Mouse (Mus musculus): Measurements from ENCODE around the gene Ppp2r5b. TPM values are rescaled to one million over a fixed set of nuclear protein-coding genes. Genes with fewer than 3 reads are reported as not detected.

Ppp2r5b gene
- polyA plus RNA-seq, 1 experiment from 2014 or later, result 21.2 TPM

DNA sequence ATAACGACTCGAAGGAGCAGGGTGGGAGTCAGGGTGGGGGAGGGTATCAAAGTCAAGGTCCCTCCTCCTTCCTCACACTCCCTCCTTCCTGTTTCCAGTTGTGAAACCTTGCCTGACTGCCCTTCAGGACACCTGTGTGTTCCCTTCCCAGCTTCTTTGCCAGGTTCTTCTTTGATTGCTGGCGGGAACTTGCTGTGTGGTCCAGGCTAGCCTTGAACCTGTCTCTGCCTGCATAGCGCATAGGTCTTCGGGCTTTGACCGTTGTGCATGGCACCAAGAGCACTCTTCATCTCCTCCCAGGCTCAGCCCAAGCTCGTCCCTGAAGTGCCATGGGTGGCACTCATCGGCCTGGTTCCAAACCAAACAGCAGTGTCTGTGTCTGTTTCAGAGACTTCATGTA, 29.3 kb upstream of the Ppp2r5b start:
- WGBS, result 82% methylated on average over 8 of the region's 8 CpGs
- no peaks in the 10 kb centered on the region for H3K9me3 ChIP-seq
- DNase-seq (ENCODE audit: low spot score), result no peak
- H3K27me3 ChIP-seq (ENCODE audit: insufficient read depth, poor library complexity, severe bottlenecking), result no peaks in the 10 kb centered on the region
- no peak overlapping the region for H3K4me3 ChIP-seq
- no peak overlapping the region for H3K27ac ChIP-seq
- H3K36me3 ChIP-seq, result peaks cover 28% of the 10 kb centered on the region
- H3K4me1 ChIP-seq, result 0 out of 2 replicates have a peak, but pooled peaks cover 2% of the 10 kb centered on the region

DNA sequence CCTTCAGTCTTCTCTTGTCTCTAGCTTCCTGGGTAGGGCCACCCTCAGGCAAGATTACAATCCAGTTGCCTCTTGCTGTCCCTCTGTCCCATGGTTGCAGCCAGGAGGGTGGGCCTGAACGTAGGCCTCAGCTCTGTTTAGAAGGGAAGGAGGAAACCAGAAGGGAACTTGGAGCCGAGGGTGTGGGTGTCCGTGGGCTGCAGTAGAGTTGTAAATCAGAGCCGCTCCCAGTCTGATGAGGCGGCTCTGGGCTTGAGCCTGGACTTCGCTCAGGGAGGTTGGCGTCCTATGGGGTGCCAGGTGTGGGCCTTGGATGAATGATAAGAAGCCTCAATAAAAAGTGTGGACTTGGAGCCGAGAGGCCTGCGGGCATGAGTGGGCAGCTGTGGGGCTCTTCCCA, 28.5 kb upstream of the Ppp2r5b start:
- Histone ChIP-seq H3K27ac (no peak overlapping the region), H3K4me3 (no peak overlapping the region), H3K27me3 (ENCODE audit: insufficient read depth, poor library complexity, severe bottlenecking) (no peaks in the 10 kb centered on the region), H3K4me1 (0 out of 2 replicates have a peak, but pooled peaks cover 2% of the 10 kb centered on the region), H3K36me3 (peaks cover 34% of the 10 kb centered on the region), H3K9me3 (no peaks in the 10 kb centered on the region)
- DNase-seq (ENCODE audit: low spot score), result no peak
- WGBS, result 72% methylated on average over 9 of the region's 9 CpGs

DNA sequence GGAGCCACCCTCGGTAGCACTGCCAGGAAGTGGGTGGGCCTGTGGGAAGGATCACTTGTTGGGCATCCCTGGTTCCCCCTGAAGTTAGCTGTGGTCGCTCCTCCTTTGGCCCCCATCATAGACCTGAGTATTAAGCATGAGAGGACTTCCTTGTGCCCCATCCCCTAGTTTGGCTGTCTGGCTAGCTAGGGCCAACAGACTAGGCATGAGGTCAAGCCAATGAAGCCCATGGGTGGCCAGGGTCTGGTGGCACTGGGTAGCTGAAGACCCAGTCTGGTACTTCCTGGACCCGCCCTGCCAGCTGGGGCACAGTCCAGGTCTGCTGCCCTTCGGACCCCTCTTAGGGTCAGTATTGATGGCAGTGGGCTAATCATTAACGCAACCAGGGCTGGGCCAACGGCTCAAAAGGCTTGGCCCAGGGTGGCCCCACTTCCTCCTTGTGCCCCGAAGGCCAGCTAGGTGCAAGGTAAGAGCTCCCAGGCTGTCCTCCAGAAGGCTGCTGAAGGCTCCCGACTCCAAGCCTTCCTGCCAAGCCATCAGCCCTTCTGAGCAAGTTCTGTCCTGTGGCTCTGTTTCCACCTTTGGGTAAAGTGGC, 27.3 kb upstream of the Ppp2r5b start:
- H3K4me3 ChIP-seq, result peak overlapping the region; percentile 6; the same call in 1 of the 2 replicates
- peaks cover 46% of the 10 kb centered on the region for H3K36me3 ChIP-seq
- no peak for DNase-seq (ENCODE audit: low spot score)
- WGBS, result 85% methylated on average over 8 of the region's 8 CpGs
- H3K9me3 ChIP-seq, result no peaks in the 10 kb centered on the region
- no peaks in the 10 kb centered on the region for H3K4me1 ChIP-seq
- no peak overlapping the region for H3K27ac ChIP-seq
- H3K27me3 ChIP-seq (ENCODE audit: insufficient read depth, poor library complexity, severe bottlenecking), result no peaks in the 10 kb centered on the region

DNA sequence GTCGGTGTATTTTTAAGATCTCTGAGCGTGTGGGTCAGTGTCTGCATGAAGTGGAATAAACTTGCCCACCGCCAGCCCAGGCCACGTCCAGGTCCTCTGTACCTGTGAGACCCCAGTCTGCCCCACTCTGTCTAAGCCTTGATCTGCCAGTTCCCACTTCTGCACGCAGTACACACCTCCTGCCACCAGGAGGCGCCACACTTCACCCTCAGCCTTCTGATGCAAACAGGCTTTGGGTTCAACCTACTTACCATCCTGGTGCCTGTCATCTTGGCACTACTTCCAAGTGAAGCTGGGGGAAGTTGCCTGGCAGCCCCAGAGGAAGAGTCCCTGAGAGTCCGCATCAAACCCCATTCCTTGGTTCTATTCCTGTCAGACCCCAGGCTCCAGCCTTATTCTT, 26.6 kb upstream of the Ppp2r5b start:
- DNase-seq (ENCODE audit: low spot score), result no peak
- H3K9me3 ChIP-seq, result no peaks in the 10 kb centered on the region
- H3K27me3 ChIP-seq (ENCODE audit: insufficient read depth, poor library complexity, severe bottlenecking), result no peaks in the 10 kb centered on the region
- WGBS, result 58% methylated on average over 7 of the region's 7 CpGs
- H3K4me1 ChIP-seq, result no peaks in the 10 kb centered on the region
- peaks cover 54% of the 10 kb centered on the region for H3K36me3 ChIP-seq
- no peak overlapping the region for H3K27ac ChIP-seq
- no peak overlapping the region for H3K4me3 ChIP-seq

DNA sequence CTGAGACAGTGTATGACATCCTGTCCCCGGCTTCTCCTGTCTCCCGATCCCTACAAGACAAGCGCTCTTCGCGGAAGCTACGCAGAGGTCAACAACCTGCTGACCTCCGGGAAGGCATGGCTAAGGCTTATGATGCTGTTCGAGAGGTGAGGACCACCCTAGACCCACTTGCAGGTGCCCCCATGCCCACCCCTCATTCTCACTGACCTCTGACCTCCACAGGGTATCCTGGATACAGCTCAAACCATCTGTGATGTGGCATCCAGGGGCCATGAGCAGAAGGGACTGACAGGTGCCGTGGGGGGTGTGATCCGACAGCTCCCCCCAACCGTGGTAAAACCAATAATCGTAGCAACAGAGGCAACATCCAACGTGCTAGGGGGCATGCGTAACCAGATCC, 25.7 kb upstream of the Ppp2r5b start:
- Histone ChIP-seq H3K27me3 (ENCODE audit: insufficient read depth, poor library complexity, severe bottlenecking) (no peaks in the 10 kb centered on the region), H3K27ac (no peak overlapping the region), H3K36me3 (peaks cover 62% of the 10 kb centered on the region), H3K9me3 (no peaks in the 10 kb centered on the region), H3K4me3 (no peak overlapping the region), H3K4me1 (no peaks in the 10 kb centered on the region)
- 89% methylated on average over 14 of the region's 14 CpGs for WGBS
- no peak for DNase-seq (ENCODE audit: low spot score)

DNA sequence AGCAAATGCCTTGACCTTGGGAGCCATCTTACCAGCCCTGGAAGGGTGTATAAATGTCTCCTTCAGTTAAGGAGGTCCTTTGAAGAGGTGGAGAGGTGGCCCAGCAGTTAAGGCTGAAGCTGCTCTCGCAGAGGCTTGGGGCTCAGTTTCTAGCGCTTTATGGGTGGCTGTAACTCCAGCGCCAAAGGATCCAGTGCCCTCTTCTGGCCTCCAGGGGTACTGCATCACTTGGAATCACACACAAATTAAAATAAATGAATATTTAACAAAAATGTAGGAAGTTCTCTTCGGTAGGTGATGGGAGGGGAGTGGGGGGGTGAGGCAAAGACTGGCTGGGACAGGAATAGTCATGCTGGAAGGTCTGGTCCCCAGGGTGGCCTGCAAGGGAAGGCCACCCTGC, 25.3 kb upstream of the Ppp2r5b start:
- Histone ChIP-seq H3K27ac (no peak overlapping the region), H3K36me3 (peaks cover 66% of the 10 kb centered on the region), H3K27me3 (ENCODE audit: insufficient read depth, poor library complexity, severe bottlenecking) (no peaks in the 10 kb centered on the region), H3K4me3 (no peak overlapping the region), H3K9me3 (no peaks in the 10 kb centered on the region), H3K4me1 (no peaks in the 10 kb centered on the region)
- DNase-seq (ENCODE audit: low spot score), result no peak
- WGBS, result 74% methylated on average over 4 of the region's 4 CpGs

DNA sequence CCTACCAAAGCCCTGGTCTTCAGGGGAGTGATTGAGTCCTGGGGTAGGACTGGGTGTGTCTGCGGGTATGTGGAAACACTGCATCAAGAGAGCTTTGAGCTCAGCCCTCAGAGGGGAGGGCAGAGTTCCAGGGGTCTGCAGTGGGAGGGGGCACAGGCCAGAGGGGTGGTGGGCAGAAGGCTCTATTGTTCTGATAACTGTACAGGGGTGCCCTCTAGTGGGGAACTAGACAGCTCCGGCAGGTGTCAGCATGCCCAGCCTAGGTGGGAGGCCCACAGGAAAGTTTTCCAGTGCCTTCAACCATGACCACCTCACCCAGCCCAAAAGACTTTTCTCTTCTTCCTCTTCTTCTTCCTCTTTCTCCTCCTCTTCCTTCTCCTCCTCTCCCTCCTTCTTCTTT, 24.8 kb upstream of the Ppp2r5b start:
- no peak overlapping the region for H3K27ac ChIP-seq
- peaks cover 72% of the 10 kb centered on the region for H3K36me3 ChIP-seq
- H3K27me3 ChIP-seq (ENCODE audit: insufficient read depth, poor library complexity, severe bottlenecking), result no peaks in the 10 kb centered on the region
- H3K4me1 ChIP-seq, result no peaks in the 10 kb centered on the region
- DNase-seq (ENCODE audit: low spot score), result no peak
- no peaks in the 10 kb centered on the region for H3K9me3 ChIP-seq
- no peak overlapping the region for H3K4me3 ChIP-seq
- WGBS, result 82% methylated on average over 2 of the region's 2 CpGs

DNA sequence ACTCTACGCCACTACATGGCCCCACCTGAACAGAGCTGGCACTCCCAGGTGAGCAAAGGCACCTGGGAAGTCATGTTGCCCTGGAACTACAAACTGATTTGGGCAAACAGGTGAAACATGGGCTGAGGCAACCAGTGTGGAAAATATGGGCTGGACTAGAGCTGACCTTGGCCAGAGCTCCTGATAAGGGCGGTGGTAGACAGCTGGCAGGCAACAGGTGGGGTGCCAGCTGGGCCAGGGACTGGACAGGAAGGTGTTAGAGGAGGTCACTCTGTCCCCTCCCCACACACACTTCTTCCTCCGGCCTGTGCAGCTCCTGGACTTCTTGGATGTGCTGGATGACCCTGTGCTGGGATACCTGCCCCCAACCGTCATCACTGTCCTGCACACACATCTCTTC, 17.3 kb upstream of the Ppp2r5b start:
- peaks cover 92% of the 10 kb centered on the region for H3K36me3 ChIP-seq
- no peaks in the 10 kb centered on the region for H3K9me3 ChIP-seq
- DNase-seq (ENCODE audit: low spot score), result no peak
- peaks cover 9% of the 10 kb centered on the region; the same call in 1 of the 2 replicates for H3K4me1 ChIP-seq
- no peaks in the 10 kb centered on the region for H3K27me3 ChIP-seq (ENCODE audit: insufficient read depth, poor library complexity, severe bottlenecking)
- no peak overlapping the region for H3K27ac ChIP-seq
- WGBS, result 83% methylated on average over 4 of the region's 4 CpGs
- no peak overlapping the region for H3K4me3 ChIP-seq

DNA sequence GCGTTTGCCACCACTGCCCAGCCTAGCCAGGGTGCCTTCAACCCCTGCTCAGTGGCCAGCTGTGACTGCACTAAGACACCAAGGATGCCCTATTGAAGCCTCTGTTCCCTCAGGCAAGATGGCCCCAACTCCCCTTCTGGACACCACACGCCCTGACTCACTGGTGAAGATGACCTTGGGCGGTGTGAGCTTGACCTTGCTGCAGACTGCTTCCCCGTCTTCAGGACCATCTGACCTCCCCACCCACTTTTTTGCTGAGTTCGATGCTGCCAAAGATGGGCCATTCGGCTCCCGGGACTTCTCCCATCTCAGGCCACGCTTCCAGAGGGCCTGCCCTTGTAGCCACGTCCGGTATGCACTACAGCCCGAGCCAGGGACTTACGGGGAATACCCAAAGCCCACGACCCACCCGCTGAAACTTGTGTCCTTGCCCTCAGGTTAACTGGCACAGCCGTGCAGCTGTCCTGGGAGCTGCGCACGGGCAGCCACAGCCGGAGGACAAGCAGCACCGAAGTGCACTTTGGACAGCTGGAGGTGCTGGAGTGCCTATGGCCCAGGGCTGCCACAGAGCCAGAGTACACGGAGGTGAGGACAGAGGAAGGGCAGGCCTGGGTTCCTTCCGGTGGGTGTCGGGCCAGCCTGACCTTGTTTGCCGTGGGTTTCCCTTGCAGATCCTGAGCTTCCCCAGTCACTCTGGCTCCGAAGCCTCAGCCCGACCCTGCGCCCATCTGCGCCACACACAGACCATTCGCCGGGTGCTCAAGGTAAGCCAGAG, 12.0 kb upstream of the Ppp2r5b start:
- Histone ChIP-seq H3K9me3 (no peaks in the 10 kb centered on the region), H3K4me1 (peaks cover 13% of the 10 kb centered on the region), H3K27me3 (ENCODE audit: insufficient read depth, poor library complexity, severe bottlenecking) (no peaks in the 10 kb centered on the region), H3K27ac (peak overlapping the region; percentile 16; the same call in 1 of the 2 replicates), H3K36me3 (peaks cover 77% of the 10 kb centered on the region), H3K4me3 (no peak overlapping the region)
- DNase-seq (ENCODE audit: low spot score), result no peak
- 91% methylated on average over 29 of the region's 29 CpGs for WGBS

DNA sequence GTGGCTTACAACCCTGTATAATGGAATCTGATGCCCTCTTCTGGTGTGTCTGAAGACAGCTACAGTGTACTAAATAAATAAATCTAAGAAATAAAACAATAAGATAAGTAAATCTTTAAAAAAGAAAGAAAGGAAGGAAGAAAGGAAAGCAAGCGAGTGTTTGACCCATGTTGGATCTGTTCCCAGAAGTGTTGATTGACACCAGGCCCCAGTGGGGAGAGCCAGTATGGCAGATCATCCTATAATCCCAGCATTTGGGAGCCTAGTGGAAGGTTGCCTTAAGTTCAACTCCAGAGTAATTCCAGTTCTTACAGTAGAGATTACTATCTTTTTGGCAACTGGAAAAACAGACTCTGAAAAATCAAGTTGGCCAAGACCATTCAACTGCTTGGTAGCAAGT, 10.1 kb upstream of the Ppp2r5b start:
- H3K36me3 ChIP-seq, result peaks cover 59% of the 10 kb centered on the region

DNA sequence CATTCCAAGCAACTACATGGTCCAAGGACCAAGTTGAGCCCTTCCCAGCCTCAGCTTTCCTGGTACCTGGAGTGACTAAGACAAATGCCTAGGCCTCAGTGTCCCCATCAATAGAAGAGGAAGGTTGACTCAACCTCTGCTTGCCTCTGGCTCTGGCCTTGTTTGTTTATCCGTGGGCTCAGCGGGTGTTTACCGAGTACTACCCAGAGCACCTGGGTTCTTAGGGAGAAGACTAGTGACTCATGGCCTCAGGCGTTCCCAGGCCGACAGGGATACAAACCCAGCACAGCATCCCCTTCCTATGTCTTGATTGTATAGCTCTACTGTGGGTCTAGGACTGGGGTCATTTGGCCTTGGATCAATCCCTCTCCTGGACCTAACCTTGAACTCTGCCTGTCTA, 7.6 kb upstream of the Ppp2r5b start:
- H3K27me3 ChIP-seq (ENCODE audit: insufficient read depth, poor library complexity, severe bottlenecking), result no peaks in the 10 kb centered on the region
- 80% methylated on average over 5 of the region's 5 CpGs for WGBS

More for the DNA sequence above, 10.1 kb upstream of the Ppp2r5b start:
- Histone ChIP-seq H3K9me3 (no peaks in the 10 kb centered on the region), H3K4me3 (no peak overlapping the region), H3K27ac (no peak overlapping the region), H3K4me1 (peaks cover 20% of the 10 kb centered on the region), H3K27me3 (ENCODE audit: insufficient read depth, poor library complexity, severe bottlenecking) (no peaks in the 10 kb centered on the region)
- WGBS, result 86% methylated on average over 1 of the region's 1 CpGs
- no peak for DNase-seq (ENCODE audit: low spot score)

DNA sequence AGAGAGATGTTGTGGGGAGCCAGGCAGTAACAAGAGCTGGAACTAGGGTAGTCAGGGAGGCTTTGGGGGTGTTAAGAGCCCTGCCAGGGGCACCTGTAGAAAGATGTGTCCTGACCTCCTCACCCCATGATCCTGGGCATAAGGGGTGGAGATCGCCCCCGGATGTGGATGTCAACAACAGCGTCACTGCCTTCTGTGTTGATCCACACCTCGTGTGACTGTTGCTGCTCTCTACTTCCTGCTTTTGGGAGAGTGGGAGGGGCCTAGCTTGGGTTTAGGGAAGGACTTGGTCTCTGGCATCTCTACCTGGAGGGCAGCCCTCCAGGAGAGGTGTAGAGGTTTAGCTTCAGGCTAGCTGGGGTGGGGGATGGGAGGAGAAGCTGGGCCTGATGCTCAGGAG, 6.6 kb upstream of the Ppp2r5b start:
- Histone ChIP-seq H3K27me3 (ENCODE audit: insufficient read depth, poor library complexity, severe bottlenecking) (no peaks in the 10 kb centered on the region), H3K27ac (peak overlapping the region; percentile 90), H3K4me3 (peak overlapping the region; percentile 88), H3K36me3 (peaks cover 30% of the 10 kb centered on the region), H3K4me1 (peaks cover 16% of the 10 kb centered on the region), H3K9me3 (no peaks in the 10 kb centered on the region)
- 0% methylated on average over 4 of the region's 4 CpGs for WGBS
- no peak for DNase-seq (ENCODE audit: low spot score)

More for the DNA sequence above, 7.6 kb upstream of the Ppp2r5b start:
- H3K36me3 ChIP-seq, result peaks cover 40% of the 10 kb centered on the region
- DNase-seq (ENCODE audit: low spot score), result no peak
- H3K4me3 ChIP-seq, result no peak overlapping the region
- no peaks in the 10 kb centered on the region for H3K9me3 ChIP-seq
- H3K27ac ChIP-seq, result no peak overlapping the region
- H3K4me1 ChIP-seq, result peaks cover 20% of the 10 kb centered on the region

DNA sequence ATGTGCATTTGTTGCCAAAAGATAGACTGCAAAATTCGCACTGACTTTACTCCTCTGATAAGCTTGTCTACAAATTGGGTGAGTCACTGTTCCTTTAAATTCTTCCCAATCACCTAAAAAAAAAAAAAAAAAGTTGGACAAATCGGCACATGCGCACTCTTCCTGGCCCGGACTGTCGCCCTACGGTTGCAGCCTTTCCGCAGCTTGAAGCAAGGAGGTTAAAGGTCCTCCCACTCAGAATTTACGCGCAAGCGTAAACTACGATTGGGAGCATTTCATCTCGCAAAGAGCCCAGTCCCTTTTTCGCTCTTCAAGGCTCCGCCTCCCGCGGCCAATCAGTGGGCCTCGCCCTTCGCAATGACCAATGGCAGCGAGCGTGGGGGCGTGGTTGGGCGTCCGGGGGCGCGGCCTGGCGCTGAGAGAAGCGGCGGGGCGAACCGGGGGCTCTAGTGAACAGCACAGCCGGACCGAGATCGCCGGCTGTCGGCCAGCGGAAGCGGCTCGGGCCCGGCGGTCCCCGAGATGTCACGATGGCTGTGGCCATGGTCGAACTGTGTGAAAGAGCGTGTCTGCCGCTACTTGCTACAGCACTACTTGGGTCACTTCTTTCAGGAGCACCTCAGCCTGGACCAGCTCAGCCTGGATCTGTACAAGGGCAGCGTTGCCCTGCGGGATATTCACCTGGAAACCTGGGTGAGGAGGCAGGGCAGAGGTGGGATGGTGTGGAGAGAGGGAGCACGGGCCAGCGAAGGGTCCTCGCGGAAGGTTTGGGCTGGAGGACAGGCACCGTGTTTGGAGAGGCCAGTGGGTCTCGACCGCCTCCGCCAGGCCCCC, 5.8 kb upstream of the Ppp2r5b start, which contains the start of gene Atg2a:
Atg2a (plus strand) TSS at position 395 of the 834 bp plus-strand sequence.
- Histone ChIP-seq H3K27me3 (ENCODE audit: insufficient read depth, poor library complexity, severe bottlenecking) (no peaks in the 10 kb centered on the region), H3K27ac (peak within 1 kb of the TSS; percentile 90), H3K4me1 (peaks cover 18% of the 10 kb centered on the region), H3K36me3 (peaks cover 23% of the 10 kb centered on the region), H3K4me3 (peak within 1 kb of the TSS; percentile 88), H3K9me3 (no peaks in the 10 kb centered on the region)
- peak; percentile 100 for DNase-seq (ENCODE audit: low spot score)
- WGBS, result under 1% methylated on average over 55 of the region's 55 CpGs
